Mouse (Mus musculus) c-Kit-positive CD71-negative TER-119-negative erythroid progenitor cells, embryonic 14.5 days (primary cell): ENCODE measurements around the gene Slc38a8.

Experiments
- DNase-seq: peaks from one replicate; pipeline ENCODE4 v3.0.0-alpha.2; 2013; ENCODE audit warnings: low read depth

Slc38a8 gene

GRCm38 (mm10) chr8:119484145-119484896, 17.2 kb downstream of the Slc38a8 start:
- no peak for DNase-seq

DNA sequence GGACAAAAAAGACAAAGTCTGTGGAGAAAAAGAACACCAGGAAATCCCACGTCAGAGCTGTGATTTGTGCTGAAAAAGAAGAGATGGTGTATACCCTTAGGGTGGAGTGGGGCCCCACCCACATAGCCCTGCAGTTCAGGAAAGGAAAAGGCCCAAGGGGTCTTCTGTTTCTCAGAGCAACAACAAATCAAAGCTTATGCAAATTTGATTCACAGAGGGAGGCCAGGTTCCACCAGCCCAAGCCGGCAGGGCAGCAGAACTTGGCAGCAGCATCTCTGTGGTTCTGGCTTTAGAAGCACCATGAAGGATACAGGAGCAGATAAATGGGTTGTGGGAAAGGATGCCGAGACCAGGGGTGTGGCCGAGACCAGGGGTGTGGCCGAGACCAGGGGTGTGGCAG, 22.8 kb downstream of the Slc38a8 start:
- no peak for DNase-seq

DNA sequence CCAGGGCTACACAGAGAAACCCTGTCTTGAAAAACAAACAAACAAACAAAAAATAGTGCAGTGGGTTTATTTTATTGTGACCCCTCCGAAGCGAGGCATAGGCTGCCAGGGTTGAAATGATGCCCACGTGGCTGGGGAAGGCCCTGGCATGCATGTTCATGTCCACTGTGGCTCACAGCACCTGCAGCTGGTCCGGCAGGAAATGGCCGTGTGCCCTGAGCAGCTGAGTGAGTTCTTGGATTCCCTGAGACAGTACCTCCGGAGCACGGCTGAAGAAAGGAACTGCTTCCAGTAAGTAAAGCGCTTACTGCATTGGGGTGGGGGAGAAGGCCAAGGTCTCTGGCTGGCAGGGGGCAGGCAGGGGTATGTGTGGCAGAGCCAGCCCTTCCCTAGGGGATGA, 33.4 kb downstream of the Slc38a8 start:
- DNase-seq = no peak

DNA sequence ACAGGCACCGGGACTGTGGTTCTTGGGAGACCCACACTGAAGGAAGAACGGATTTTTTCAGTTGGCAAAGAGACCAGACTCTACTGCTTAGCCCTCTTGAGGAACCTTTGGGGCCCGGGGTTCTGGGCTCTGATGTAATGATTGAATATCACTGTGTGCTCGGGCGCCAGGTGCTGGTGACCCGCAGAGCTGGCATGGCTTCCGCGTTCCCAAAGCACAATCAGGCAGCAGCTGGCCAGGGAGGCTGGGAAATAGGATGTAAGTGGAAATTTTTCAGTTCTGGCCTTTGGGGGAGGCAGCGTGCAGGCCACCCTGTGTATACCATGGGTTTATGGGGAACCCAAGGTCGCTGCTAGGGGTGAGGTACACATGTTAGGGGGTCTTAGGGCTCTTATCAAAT, 34.7 kb downstream of the Slc38a8 start:
- no peak for DNase-seq

- no peak for DNase-seq
Observed at GRCm38 (mm10) chr8:119466105-119466504, 35.4 kb downstream of the Slc38a8 start.

DNA sequence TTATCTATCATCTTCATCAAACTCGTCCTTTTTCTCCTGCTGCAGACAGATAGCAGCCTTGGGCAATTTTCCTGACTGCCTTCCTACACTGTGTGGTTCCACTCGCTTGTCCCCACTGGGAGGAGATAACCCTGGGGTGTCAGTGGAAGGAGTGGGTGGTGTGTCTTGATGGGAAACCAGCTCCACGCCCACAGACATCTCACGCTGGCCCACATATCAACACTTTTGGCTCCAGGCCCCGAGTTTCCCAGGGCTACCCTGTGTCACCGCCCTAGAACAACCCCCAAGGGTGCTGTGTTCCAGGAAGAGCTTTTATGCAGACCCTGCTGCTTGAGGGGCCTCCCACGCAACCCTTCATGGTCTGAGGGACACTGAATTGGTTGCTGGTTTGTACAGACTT, 37.8 kb downstream of the Slc38a8 start:
- DNase-seq = no peak

DNA sequence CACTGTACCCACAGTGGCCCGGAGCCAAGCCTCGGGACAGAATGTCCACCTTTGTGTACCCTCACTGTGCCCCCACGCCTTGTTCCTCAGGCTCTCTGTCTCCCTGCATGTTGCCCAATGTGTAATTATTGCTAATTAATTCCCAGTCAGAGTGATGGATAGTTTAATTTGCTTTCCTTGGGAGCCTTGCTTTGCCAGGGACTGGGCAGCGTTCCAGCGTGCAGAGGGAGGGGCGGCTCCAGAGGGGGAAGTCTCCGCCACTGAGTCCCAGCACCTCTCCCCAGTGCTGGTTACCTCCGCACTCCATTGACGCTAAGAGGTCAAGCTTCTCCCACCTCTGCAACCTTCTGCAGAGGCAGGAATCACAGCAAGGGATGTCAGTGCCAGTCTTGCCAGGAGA, 40.1 kb downstream of the Slc38a8 start:
- no peak for DNase-seq

DNA sequence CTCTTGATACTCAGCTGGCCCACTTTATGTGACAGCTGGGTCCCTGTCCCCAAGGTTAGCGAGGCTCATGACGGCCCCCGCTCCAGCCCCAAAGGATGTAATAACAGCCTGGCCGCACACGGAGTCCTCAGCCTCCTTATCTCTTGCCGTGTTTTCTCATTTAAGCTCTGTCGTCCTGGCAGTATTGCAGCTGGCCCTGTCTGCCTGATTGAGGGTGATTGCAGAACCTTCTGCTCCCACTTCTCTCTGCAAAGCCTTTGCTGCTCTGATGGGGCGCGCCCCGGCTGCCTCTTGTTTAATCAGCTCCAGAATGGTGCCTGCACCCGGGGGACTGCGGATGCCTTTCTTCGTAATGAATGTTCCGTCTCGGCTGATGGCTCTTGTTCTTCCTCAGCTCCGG, 41.8 kb downstream of the Slc38a8 start:
- DNase-seq = no peak

- no peak for DNase-seq
Observed at GRCm38 (mm10) chr8:119456045-119456444, 45.5 kb downstream of the Slc38a8 start.

GRCm38 (mm10) chr8:119452919-119453318, 48.6 kb downstream of the Slc38a8 start:
- DNase-seq = no peak

DNA sequence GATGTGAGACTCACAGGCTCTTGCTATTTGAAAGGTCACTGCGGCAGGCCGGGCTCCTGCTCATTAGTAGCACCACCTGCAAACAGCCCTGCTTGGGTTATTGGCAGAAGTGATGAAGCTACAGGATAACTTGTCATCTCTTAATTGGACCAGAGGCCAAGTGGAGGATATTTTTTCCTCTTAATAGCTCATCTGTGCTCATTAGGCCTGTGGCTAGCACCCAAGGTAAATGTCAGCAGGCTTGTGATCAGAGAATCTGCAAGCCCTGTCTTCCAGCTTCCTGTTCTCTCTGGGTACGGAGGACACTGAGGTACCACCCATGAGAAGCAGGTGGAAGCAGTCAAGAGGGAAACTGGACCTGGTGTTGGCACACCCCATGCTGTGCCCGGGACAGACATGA, 50.4 kb downstream of the Slc38a8 start:
- no peak for DNase-seq

- DNase-seq = no peak
Observed at GRCm38 (mm10) chr8:119449627-119450026, 51.9 kb downstream of the Slc38a8 start.

DNA sequence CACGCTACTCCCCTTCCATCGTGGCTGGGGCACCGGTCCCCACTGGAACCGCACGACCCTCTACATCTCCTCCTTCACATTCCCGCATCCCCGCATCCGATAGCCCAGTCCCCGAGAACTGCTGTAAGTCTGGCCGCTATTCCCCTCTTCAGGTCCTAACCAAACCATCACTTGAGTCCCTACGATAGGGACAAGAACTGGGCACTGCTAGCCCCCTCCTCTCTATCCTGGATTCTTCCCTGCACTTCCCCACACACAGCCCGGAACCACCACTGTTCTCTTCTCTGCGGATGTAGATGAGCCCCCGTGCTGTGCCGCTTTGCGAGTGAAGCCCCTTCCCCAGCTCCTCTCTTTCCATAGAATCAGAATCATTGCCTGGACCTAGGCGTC, 53.7 kb downstream of the Slc38a8 start:
- no peak for DNase-seq

DNA sequence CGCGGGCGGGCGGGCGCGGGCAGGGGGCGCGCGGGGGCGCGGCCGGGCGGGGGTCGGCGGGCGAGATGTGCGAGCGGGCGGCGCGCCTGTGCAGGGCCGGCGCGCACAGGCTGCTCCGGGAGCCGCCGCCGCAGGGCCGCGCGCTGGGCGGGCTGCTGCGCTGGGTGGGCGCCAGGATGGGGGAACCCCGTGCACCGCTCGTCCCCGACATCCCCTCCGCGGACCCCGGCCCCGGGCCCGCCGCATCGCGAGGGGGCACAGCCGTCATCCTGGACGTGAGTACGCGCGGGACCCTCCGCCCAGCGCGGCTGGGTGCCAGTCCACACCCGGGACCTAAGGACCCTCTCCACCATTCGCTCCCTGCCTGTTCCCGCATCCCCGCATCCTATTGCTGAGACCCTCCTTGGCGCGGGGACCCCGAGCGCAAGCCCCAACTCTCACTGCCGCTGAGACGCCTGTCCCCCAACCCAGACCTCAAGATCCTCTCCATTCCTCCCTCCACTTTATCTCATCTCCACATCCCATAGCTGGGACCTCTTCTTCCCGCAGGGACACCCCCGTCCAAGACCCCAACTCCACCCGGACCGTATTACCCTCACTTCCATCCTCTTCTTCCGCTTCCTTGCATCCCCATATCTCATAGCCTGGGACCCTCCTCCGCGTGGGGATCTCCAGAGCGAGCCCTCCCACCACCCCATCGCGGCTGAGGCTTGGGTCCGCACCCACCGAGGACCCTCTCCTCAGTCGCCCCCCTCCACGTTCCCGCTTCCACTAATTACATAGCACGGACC, 54.3 kb downstream of the Slc38a8 start:
- no peak for DNase-seq

DNA sequence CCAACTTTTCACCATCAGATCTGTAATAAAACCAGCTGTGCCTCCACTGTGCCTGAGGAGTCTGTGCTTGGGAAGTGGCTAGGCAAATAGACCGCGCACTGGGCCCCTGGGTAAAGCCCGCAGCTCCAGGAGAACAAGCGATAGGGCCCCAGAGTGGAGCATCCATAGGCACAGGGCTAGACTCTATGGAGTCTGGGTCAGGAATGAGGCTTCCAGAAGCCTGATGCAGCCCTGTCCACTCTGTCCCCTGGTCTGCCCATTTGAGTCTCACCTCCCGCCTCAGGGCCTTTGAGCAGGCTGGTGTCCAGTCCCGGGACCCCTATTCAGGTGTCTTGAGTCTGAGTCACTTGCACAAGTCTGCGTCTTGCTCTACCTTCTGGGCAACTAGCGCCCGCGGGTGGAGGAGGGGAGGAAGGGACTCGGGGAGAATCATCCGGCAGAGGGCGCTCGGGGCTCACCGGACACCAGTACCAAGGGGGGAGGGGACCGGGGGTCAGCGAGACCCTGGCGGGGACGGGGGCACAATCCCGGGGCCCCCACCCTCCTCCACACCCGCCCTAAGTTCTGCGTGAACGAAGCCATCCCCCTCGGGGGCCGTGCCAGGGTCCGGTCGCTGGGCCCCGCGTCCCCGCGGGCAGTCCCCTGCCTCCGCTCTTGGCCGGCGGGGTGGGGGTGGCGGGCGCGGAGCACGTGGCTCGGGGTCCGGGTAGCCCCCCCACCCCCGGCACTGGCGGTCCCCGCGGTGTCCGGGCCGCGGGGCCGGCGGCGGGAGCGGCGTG, 55.1 kb downstream of the Slc38a8 start, which contains the start of gene Necab2:
Gene Necab2, plus strand, starts transcription at position 509 of the 779 bp plus-strand sequence.
- DNase-seq = no peak

- no peak for DNase-seq
Observed at GRCm38 (mm10) chr8:119442970-119443369, 58.5 kb downstream of the Slc38a8 start.

DNA sequence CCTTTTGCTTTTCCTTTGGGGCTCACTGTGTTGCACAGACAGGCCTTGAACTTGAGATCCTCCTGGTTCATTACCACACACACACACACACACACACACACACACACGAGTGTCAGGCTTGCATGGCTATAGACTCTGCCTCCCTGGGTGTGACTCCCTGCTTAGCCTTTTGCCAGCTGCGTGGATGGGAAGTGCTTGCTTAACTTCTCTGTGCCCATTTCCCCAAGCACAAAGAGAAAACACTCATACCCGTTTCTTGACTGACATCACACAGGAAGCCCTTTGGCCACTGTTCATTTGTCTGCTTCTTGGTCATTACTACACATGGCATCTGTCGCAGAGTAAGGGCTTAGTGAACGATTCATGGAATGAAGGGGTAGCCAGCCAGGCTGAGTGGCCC, 59.5 kb downstream of the Slc38a8 start:
- no peak for DNase-seq

- no peak for DNase-seq
Observed at GRCm38 (mm10) chr8:119440952-119441270, 60.6 kb downstream of the Slc38a8 start.

GRCm38 (mm10) chr8:119440250-119440951, 61.1 kb downstream of the Slc38a8 start:
- DNase-seq = no peak

DNA sequence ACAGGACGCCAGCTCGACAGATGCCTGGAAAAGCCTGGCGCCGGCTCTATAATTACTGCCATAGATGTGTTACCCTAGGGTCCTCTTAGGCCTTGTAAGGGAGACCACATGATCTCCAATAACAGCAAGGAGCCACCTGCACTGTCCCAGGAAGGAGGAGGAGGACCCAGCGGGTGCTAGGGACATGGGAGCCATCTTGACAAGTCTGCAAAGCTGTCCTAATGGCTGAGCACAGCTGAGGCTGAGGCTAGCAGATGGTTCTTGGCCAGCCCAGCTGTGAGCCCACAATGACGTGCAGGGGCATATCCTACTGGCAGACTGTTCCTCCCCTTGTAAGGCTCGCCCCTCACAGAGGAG, 61.6 kb downstream of the Slc38a8 start:
- no peak for DNase-seq

DNA sequence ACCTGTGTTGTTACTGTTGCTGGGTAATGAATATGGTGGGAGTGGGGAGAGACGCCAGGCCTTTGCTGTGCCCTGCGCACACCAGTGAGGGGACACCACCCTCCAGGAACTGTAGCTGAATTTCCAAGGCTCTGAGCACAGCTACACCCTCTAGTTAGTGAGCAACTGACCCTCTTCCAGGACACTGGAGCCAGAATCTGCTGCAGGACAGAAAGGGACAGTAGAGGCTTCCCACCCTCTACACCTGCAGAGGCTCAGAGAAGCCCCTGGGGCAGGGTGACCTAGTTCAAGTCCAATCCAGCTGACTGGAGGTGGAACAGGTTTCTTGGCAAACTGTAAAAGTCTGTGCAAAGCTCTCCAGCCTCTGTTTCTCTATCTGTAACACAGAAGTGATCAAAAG, 62.1 kb downstream of the Slc38a8 start:
- no peak for DNase-seq

DNA sequence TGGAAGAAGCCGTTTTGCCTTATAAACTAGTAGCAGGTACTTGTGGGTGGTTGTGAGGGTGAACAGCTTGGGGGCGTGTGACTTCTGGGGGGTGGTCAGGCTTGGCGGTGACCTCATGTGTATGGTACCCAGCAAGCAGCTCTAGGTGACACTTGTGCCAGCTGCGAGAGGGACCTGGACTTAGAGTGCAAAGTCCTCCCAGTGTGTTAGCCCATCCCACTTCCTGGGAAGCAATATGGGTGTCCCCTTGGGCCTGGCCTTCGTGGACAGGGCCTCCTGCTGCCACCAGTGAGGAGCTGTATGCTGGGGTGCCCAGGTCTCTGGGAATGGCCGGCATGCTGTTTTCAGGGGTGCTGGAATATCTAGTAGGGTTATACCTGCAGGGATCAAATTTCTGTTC, 62.6 kb downstream of the Slc38a8 start:
- no peak for DNase-seq
